Mouse (Mus musculus) MEL (cell line): Measurements from ENCODE around the gene Zcchc10. TPM values are rescaled to one million over a fixed set of nuclear protein-coding genes. Genes with fewer than 3 reads are reported as not detected.

ENCODE experiments used
- DNase-seq: peaks from one replicate; pipeline ENCODE4 v3.0.0; 2011; ENCODE audit warnings: low read depth, low spot score
- H3K27ac ChIP-seq: 2 replicates; pipeline ENCODE4 v1.5.1; 2012; ENCODE audit warnings: low read depth, mild to moderate bottlenecking, control low read depth, low read length, moderate library complexity; ENCODE audit not compliant: control insufficient read depth
- H3K27me3 ChIP-seq, 2 experiments: fragments of 150-350 bp in 1 of 2; sonication (generic) in 1 of 2; 2 replicates each; pipeline ENCODE4 v1.6.1; 2012; ENCODE audit warnings: low read length in 2 of 2, mild to moderate bottlenecking in 2 of 2, improper control_type of control experiment in 1 of 2, moderate library complexity in 1 of 2; ENCODE audit not compliant: insufficient read depth in 2 of 2, control insufficient read depth in 1 of 2
- H3K36me3 ChIP-seq, 2 experiments: 2 replicates each; pipeline ENCODE4 v1.6.1; 2012 to 2014; ENCODE audit warnings: low read length in 2 of 2, improper control_type of control experiment in 1 of 2, inconsistent platforms in 1 of 2, mild to moderate bottlenecking in 1 of 2; ENCODE audit not compliant: insufficient read depth in 2 of 2, control insufficient read depth in 1 of 2
- H3K4me1 ChIP-seq, 2 experiments: fragments of 150-350 bp in 1 of 2; sonication (generic) in 1 of 2; 2 replicates each; pipeline ENCODE4 v1.6.1; 2012; ENCODE audit warnings: low read length in 2 of 2, improper control_type of control experiment in 1 of 2, mild to moderate bottlenecking in 1 of 2; ENCODE audit not compliant: insufficient read depth in 2 of 2, control insufficient read depth in 1 of 2
- H3K4me3 ChIP-seq, 2 experiments: fragments of 150-350 bp in 1 of 2; sonication (generic) in 1 of 2; 2 replicates each; pipeline ENCODE4 v1.5.1; 2012; ENCODE audit warnings: low read depth in 2 of 2, low read length in 2 of 2, mild to moderate bottlenecking in 2 of 2, moderate library complexity in 2 of 2, control low read depth in 1 of 2, improper control_type of control experiment in 1 of 2; ENCODE audit not compliant: control insufficient read depth in 1 of 2, insufficient read depth in 1 of 2
- H3K79me2 ChIP-seq: 2 replicates; pipeline ENCODE4 v1.6.1; 2012; ENCODE audit warnings: mild to moderate bottlenecking, low read length, moderate library complexity; ENCODE audit not compliant: control insufficient read depth, poor library complexity, insufficient read depth
- H3K9ac ChIP-seq: 2 replicates; pipeline ENCODE4 v1.6.1; 2012; ENCODE audit warnings: low read depth, mild to moderate bottlenecking, control low read depth, low read length, moderate library complexity; ENCODE audit not compliant: control insufficient read depth, poor library complexity, severe bottlenecking
- H3K9me3 ChIP-seq: fragments of 150-350 bp; sonication (generic); replicated peaks from 2 replicates; pipeline ENCODE4 v1.6.1; 2012; ENCODE audit warnings: mild to moderate bottlenecking, low read length, improper control_type of control experiment, moderate library complexity; ENCODE audit not compliant: insufficient read depth
- CTCF ChIP-seq, 3 experiments: IDR thresholded peaks in 2 of 3; conservative IDR thresholded peaks in 1 of 3; 2 replicates each; pipeline ENCODE4 v1.5.1; 2011 to 2012; ENCODE audit warnings: low read length in 3 of 3, low read depth in 2 of 3, mild to moderate bottlenecking in 2 of 3, improper control_type of control experiment in 1 of 3, inconsistent platforms in 1 of 3, mixed read lengths in 1 of 3, moderate library complexity in 1 of 3; ENCODE audit not compliant: control insufficient read depth in 1 of 3, insufficient read depth in 1 of 3, poor library complexity in 1 of 3, severe bottlenecking in 1 of 3
- GABPA ChIP-seq: IDR thresholded peaks from 2 replicates; pipeline ENCODE4 v1.6.1; 2012; ENCODE audit warnings: low read depth, mild to moderate bottlenecking, inconsistent platforms, low read length, improper control_type of control experiment, moderate library complexity
- HCFC1 ChIP-seq: IDR thresholded peaks from 2 replicates; pipeline ENCODE4 v1.6.1; 2012; ENCODE audit warnings: low read depth, mild to moderate bottlenecking, inconsistent platforms, low read length, improper control_type of control experiment, moderate library complexity
- MAZ ChIP-seq: IDR thresholded peaks from 2 replicates; pipeline ENCODE4 v1.6.1; 2012; ENCODE audit warnings: low read depth, mild to moderate bottlenecking, inconsistent platforms, low read length, improper control_type of control experiment
- MEF2A ChIP-seq: IDR thresholded peaks from 2 replicates; pipeline ENCODE4 v1.6.1; 2014; ENCODE audit warnings: low read depth, mild to moderate bottlenecking, inconsistent platforms, low read length, improper control_type of control experiment; ENCODE audit not compliant: poor library complexity, insufficient replicate concordance, severe bottlenecking; ENCODE audit errors: extremely low read depth
- MYB ChIP-seq: IDR thresholded peaks from 2 replicates; pipeline ENCODE4 v1.6.1; 2011; ENCODE audit warnings: mild to moderate bottlenecking, low read depth, low read length, improper control_type of control experiment
- MYC ChIP-seq: IDR thresholded peaks from 2 replicates; pipeline ENCODE4 v1.6.1; 2011; ENCODE audit warnings: low read depth, mild to moderate bottlenecking, low read length, improper control_type of control experiment, moderate library complexity
- NRF1 ChIP-seq: IDR thresholded peaks from 2 replicates; pipeline ENCODE4 v1.6.1; 2014; ENCODE audit warnings: low read depth, mild to moderate bottlenecking, inconsistent platforms, low read length, improper control_type of control experiment, moderate library complexity; ENCODE audit not compliant: poor library complexity, insufficient read depth, severe bottlenecking
- RAD21 ChIP-seq: IDR thresholded peaks from 2 replicates; pipeline ENCODE4 v1.6.1; 2011; ENCODE audit warnings: mild to moderate bottlenecking, low read depth, low read length, improper control_type of control experiment
- RCOR1 ChIP-seq: IDR thresholded peaks from 2 replicates; pipeline ENCODE4 v1.6.1; 2012; ENCODE audit warnings: low read depth, mild to moderate bottlenecking, inconsistent platforms, low read length, improper control_type of control experiment
- SIN3A ChIP-seq: IDR thresholded peaks from 2 replicates; pipeline ENCODE4 v1.6.1; 2012; ENCODE audit warnings: low read length, improper control_type of control experiment, inconsistent platforms
- UBTF ChIP-seq: IDR thresholded peaks from 2 replicates; pipeline ENCODE4 v1.6.1; 2012; ENCODE audit warnings: low read depth, mild to moderate bottlenecking, inconsistent platforms, low read length, improper control_type of control experiment, moderate library complexity, borderline replicate concordance; ENCODE audit not compliant: insufficient read depth
- USF1 ChIP-seq: IDR thresholded peaks from 2 replicates; pipeline ENCODE4 v1.6.1; 2014; ENCODE audit warnings: low read depth, mild to moderate bottlenecking, inconsistent platforms, low read length, improper control_type of control experiment, moderate library complexity
- ZKSCAN1 ChIP-seq: IDR thresholded peaks from 2 replicates; pipeline ENCODE4 v1.6.1; 2012; ENCODE audit warnings: low read depth, mild to moderate bottlenecking, inconsistent platforms, low read length, improper control_type of control experiment, moderate library complexity
- ZMIZ1 ChIP-seq: IDR thresholded peaks from 2 replicates; pipeline ENCODE4 v1.6.1; 2012; ENCODE audit warnings: low read depth, mild to moderate bottlenecking, inconsistent platforms, low read length, improper control_type of control experiment, moderate library complexity
- ZNF384 ChIP-seq: IDR thresholded peaks from 2 replicates; pipeline ENCODE4 v1.6.1; 2012; ENCODE audit warnings: low read depth, mild to moderate bottlenecking, inconsistent platforms, low read length, improper control_type of control experiment
- polyA plus RNA-seq, 2 experiments: library from polyadenylated mRNA; stranded (reverse) in 1 of 2; unstranded in 1 of 2; fragments of >175 nt in 1 of 2; fragments of >200 nt in 1 of 2; gene quantifications; 2 replicates each; pipeline versions ENCODE4 v1.2.1 to v1.2.4; 2012; ENCODE audit warnings: low replicate concordance in 2 of 2, low read depth in 1 of 2; ENCODE audit not compliant: insufficient read length in 2 of 2, insufficient read depth in 1 of 2, missing spikeins in 1 of 2
- total RNA-seq: library from RNA; depleted of rRNA; stranded (reverse); fragments of 300-350 nt; gene quantifications from 2 replicates; pipeline ENCODE4 v1.2.3, GENCODE M21; 2012

The Zcchc10 gene
- total and polyA plus RNA-seq, 3 experiments = 11.6 to 169 (median 36.2) TPM

- TF ChIP-seq HCFC1 (0 out of 2 replicates have a peak, but pooled peaks have one; percentile 45), ZMIZ1 (no peak), UBTF (no peak), MAZ (no peak), GABPA (no peak), USF1 (no peak), ZKSCAN1 (no peak), MYB (no peak), NRF1 (no peak), RAD21 (no peak), ZNF384 (peak; percentile 65; the same call in 1 of the 2 replicates)
- TF ChIP-seq, all 39 proteins: peak for 8
Measured at GRCm38 (mm10) chr11:53314770-53315173, 9.7 kb upstream of the Zcchc10 start (continued).

- Histone ChIP-seq H3K9me3 (no peaks in the 10 kb centered on the region), H3K9ac (no peak overlapping the region), H3K27ac (no peak overlapping the region), H3K36me3 (peaks cover 0 to 32% of the 10 kb centered on the region in 2 experiments; a peak in 2 of 4 replicates), H3K4me1 (peaks cover 17 to 33% of the 10 kb centered on the region in 2 experiments), H3K4me3 (no peak overlapping the region), H3K27me3 (no peaks in the 10 kb centered on the region), H3K79me2 (no peaks in the 10 kb centered on the region)
- TF ChIP-seq MYC (no peak), SIN3A (no peak), NRF1 (no peak), CTCF (IDR thresholded peaks at IDR 0.05 in 2 of 3, conservative IDR thresholded peaks at IDR 0.05 in 1 of 3; ENCODE audit: control insufficient read depth in 1 of 3, insufficient read depth in 1 of 3, low read depth in 2 of 3, low read length in 3 of 3, poor library complexity in 1 of 3, severe bottlenecking in 1 of 3) (no peak), ZNF384 (no peak), MEF2A (no peak), MAZ (no peak), USF1 (no peak)
- no peak for DNase-seq
Measured at GRCm38 (mm10) chr11:53316996-53317395, 7.5 kb upstream of the Zcchc10 start.

- H3K27me3 ChIP-seq = no peaks in the 10 kb centered on the region
- H3K9ac ChIP-seq = no peak overlapping the region
- no peaks in the 10 kb centered on the region for H3K9me3 ChIP-seq
- H3K36me3 ChIP-seq = peaks cover 0 to 24% of the 10 kb centered on the region in 2 experiments; a peak in 2 of 4 replicates
- H3K79me2 ChIP-seq = no peaks in the 10 kb centered on the region
- no peak for DNase-seq
- TF ChIP-seq RCOR1 = no peak
- no peak for TF ChIP-seq MYB
- no peak for TF ChIP-seq USF1
- peaks cover 17 to 24% of the 10 kb centered on the region in 2 experiments for H3K4me1 ChIP-seq
- no peak overlapping the region for H3K4me3 ChIP-seq
- no peak overlapping the region for H3K27ac ChIP-seq
Measured at GRCm38 (mm10) chr11:53318041-53318440, 6.4 kb upstream of the Zcchc10 start.
